Mouse (Mus musculus) CD4-positive helper T cell, adult 2 months (primary cell): ENCODE measurements around the gene Sccpdh.
"Not testable (repeated sequence)": the region's sequence is repeated elsewhere in the genome, so short reads cannot be mapped to it uniquely, and the experiment has no call there.

Source experiments
- DNase-seq: peaks from one replicate; pipeline ENCODE4 v3.0.0-alpha.2; 2012; ENCODE audit warnings: low read depth, missing footprints, low spot score

The Sccpdh gene

GRCm38 (mm10) chr1:179668836-179669537, 977 bp downstream of the Sccpdh start:
- peak; percentile 15 for DNase-seq

- DNase-seq, result no peak
Observed at GRCm38 (mm10) chr1:179674355-179674754, 6.3 kb downstream of the Sccpdh start.

- no peak for DNase-seq
Observed at GRCm38 (mm10) chr1:179677031-179677430, 9.0 kb downstream of the Sccpdh start.

- no peak for DNase-seq
Observed at GRCm38 (mm10) chr1:179679326-179679725, 11.3 kb downstream of the Sccpdh start.

- not testable (repeated sequence) for DNase-seq
Observed at GRCm38 (mm10) chr1:179682753-179683152, 14.7 kb downstream of the Sccpdh start.

GRCm38 (mm10) chr1:179686348-179686747, 18.3 kb downstream of the Sccpdh start:
- no peak for DNase-seq

GRCm38 (mm10) chr1:179686781-179687180, 18.8 kb downstream of the Sccpdh start:
- DNase-seq, result no peak

GRCm38 (mm10) chr1:179687305-179687704, 19.3 kb downstream of the Sccpdh start:
- DNase-seq, result no peak

GRCm38 (mm10) chr1:179687966-179688365, 20.0 kb downstream of the Sccpdh start:
- DNase-seq, result no peak

GRCm38 (mm10) chr1:179688415-179688814, 20.4 kb downstream of the Sccpdh start:
- no peak for DNase-seq

- no peak for DNase-seq
Observed at GRCm38 (mm10) chr1:179688914-179689313, 20.9 kb downstream of the Sccpdh start.

- DNase-seq, result no peak
Observed at GRCm38 (mm10) chr1:179689479-179689878, 21.5 kb downstream of the Sccpdh start.

- no peak for DNase-seq
Observed at GRCm38 (mm10) chr1:179704150-179704549, 36.1 kb downstream of the Sccpdh start.

GRCm38 (mm10) chr1:179705154-179705553, 37.1 kb downstream of the Sccpdh start:
- no peak for DNase-seq

- no peak for DNase-seq
Observed at GRCm38 (mm10) chr1:179709390-179709789, 41.4 kb downstream of the Sccpdh start.

- no peak for DNase-seq
Observed at GRCm38 (mm10) chr1:179710739-179711138, 42.7 kb downstream of the Sccpdh start.

- no peak for DNase-seq
Observed at GRCm38 (mm10) chr1:179712658-179713057, 44.6 kb downstream of the Sccpdh start.

- no peak for DNase-seq
Observed at GRCm38 (mm10) chr1:179713367-179713766, 45.4 kb downstream of the Sccpdh start.

GRCm38 (mm10) chr1:179715289-179715688, 47.3 kb downstream of the Sccpdh start:
- DNase-seq, result not testable (repeated sequence)

- no peak for DNase-seq
Observed at GRCm38 (mm10) chr1:179715786-179716185, 47.8 kb downstream of the Sccpdh start.

GRCm38 (mm10) chr1:179722811-179723469, 54.9 kb downstream of the Sccpdh start:
- no peak for DNase-seq

- no peak for DNase-seq
Observed at GRCm38 (mm10) chr1:179728661-179729060, 60.7 kb downstream of the Sccpdh start.

GRCm38 (mm10) chr1:179731391-179731790, 63.4 kb downstream of the Sccpdh start:
- DNase-seq, result no peak
